Mouse (Mus musculus) cerebellum, adult 11-12 months (tissue): Measurements from ENCODE around the gene Tmem185b.

Experiments used
- DNase-seq: peaks from one replicate; pipeline ENCODE4 v3.0.0; 2022

Gene Tmem185b

DNA sequence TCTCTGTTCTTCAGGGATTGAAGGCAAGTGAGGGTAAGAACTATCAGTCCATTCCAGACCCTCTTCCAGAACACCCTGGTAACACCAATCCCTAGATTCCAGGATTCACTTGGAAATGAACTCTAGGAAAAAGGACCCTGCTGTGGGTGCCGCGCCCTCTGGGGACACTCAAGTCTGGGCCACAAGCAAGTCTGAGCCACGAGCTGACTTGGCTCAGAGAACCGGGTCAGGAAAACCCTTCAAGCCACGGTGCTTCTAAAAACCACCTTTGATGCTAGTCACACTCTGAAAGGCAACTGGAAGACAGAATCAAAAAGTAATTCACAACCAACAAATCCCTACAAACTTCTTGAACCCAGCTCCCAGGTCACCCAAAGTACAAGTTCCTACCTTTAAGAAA is 22.2 kb upstream of the Tmem185b start:
- DNase-seq, result peak; percentile 36

- DNase-seq, result peak; percentile 98
Measured at GRCm38 (mm10) chr1:119504260-119505062, 21.5 kb upstream of the Tmem185b start, which contains the start of gene Ralb. Gene Ralb (minus strand): TSS chr1:119504794.

- no peak for DNase-seq
Measured at GRCm38 (mm10) chr1:119505951-119506350, 20.0 kb upstream of the Tmem185b start.

DNA sequence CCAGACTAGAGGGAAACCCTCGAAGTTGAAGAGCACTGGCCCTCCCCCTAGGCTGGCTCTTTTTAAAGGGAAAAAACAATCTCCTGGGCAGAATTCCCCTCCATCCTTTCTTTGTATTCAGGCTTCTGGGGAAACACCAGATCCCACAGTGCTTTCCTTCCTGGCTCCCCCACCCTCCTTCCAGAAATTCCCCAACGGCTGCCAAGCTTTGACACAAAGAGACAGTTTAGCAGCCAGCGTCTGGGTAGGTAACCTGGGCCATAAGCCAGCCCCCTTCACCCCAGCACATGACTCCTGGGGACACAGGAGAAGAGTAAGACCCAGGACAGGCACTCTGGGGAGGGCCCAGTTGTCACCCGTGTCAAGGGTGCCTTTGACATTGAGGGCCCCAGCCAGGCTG is 17.4 kb upstream of the Tmem185b start:
- DNase-seq, result no peak

- DNase-seq, result no peak
Measured at GRCm38 (mm10) chr1:119509474-119509873, 16.5 kb upstream of the Tmem185b start.

DNA sequence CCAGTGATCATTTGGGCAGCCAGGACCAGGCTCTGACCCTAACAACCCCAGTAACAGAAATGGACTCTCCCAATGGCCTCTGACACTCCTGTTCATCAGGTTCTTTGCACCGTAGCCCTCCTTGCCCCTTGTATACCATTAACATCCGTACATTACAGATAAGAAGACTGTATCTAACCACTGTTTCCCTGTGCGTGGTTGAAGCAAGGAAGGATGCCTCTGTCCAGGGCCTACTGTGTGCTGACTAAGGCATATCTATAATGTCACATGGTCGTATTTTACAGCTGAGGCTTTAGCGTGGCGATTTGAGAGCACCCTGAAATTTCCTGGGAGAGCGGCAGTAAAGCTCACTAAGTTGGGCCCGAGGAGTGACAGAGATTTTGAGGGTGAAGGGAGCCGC is 15.6 kb upstream of the Tmem185b start:
- DNase-seq, result no peak

DNA sequence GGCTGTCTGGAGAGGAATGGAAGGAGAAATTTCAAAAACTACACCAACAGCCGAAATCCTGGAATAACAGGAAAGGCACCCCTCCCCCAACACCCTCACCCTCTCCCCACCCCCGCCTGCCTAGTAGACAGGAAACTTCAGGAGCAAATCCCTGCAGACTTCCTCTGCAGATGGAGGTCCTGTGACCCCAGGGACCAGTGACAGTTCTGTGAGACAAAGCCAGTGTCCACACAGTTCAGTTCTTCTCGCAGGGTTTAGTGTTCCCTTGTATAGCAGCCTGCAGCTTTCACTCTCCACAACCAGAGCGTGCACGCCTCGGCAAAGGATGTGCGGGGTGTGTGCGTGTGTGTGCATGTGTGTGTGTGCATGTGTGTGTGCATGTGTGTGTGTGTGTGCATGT is 15.1 kb upstream of the Tmem185b start:
- DNase-seq, result no peak

GRCm38 (mm10) chr1:119518060-119518459 is 7.9 kb upstream of the Tmem185b start:
- no peak for DNase-seq

DNA sequence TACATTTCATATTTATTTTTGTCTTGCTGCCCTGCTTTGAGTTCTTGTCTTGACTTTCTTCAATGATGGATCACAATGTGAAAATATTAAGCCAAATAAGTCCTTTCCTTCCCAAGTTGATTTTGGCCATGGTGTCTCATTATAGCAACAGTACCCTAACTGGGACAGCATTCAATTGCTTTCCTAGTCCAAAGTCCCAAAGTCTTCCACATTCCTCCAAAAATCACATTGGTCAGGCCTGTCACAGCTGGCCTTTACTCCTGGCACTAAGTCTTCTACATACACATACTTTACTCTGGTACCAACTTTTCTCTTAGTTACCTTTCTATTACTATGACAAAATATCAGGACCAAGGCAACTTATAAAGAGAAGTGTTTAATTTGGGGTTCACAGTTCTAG is 7.2 kb upstream of the Tmem185b start:
- no peak for DNase-seq

GRCm38 (mm10) chr1:119519286-119519685 is 6.7 kb upstream of the Tmem185b start:
- DNase-seq, result no peak

GRCm38 (mm10) chr1:119521029-119521428 is 4.9 kb upstream of the Tmem185b start:
- DNase-seq, result no peak

- DNase-seq, result no peak
Measured at GRCm38 (mm10) chr1:119521681-119522080, 4.3 kb upstream of the Tmem185b start.

DNA sequence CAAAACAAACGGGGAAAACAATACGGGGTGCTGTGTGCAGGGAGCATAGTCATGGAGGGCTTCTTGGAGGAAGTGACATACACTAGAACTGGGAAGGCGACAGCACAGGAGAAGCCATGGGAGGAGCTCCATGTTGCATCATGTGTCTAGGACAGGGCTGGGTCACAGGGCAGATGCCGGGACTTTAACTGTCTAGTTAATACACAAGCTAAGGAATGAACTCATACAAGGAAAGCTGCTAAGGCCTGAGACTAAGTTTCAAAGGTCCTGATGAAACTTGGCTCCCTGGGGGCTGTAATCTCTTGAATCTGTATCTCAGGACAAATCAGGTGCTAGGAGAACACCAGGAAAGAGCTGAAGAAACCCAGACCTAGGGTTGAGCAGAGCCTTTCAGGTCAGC is 3.2 kb upstream of the Tmem185b start:
- DNase-seq, result no peak

- DNase-seq, result no peak
Measured at GRCm38 (mm10) chr1:119523369-119523768, 2.6 kb upstream of the Tmem185b start.

DNA sequence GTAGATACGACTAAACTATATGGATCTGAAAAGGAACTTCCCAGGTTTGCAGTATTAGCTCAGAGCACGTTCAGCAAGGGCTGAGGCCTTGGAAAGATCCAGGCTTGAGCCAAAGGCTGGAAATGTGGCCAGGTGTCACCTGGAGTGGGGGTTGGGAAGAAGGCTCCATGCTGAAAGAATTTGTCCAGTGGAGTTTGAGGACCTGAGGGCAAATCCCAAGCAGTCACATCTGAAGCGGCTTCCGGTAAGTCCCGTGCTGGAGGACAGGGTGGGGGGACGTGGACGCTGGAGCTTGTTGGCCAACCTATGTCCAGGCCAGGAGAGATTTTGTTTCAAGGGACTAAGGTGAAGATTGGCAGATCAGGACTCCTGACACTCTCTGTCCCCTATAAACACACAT is 2.1 kb upstream of the Tmem185b start:
- DNase-seq, result no peak

DNA sequence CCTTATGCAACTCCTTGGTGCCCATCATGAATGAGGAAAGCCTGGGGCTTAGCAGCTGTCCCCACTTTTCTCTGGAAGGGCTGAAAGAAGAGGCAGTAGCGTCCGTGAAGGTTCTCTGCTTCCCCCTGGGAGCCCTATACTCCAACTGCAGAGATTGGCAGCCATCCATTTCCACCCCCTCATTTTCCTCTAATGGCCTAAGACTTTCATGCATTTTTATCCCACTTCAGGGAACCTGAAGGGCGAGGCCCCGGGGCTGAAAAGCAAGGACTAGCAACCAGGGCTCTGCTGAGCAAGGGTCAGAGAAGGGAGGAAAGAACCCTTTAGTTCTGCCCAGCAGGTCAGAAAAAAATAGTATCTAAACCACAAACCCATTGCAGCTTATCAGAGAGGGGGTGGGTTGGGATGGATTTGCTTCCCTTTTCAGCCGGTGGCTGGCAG is 936 bp upstream of the Tmem185b start:
- peak; percentile 46 for DNase-seq

GRCm38 (mm10) chr1:119530941-119531340 is 5.0 kb downstream of the Tmem185b start:
- DNase-seq, result no peak

DNA sequence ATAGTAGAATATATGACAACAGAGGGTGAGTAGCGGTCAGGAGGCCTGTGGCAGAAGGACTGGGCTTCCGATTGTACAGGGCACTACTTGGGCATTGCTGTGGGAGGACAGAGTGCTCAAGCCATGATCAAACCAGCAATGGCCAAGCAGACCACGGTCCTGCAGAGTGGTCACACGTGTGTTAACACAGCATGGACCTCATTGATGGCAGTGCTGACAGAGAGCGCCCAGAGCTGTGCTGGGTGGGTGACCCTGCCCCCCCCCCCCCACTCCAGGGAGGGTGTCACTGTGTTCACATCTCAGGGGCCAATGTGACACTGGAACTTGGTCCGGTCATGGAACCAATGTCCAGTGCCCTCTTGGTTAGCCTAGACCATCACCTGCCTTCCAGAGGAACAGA is 6.2 kb downstream of the Tmem185b start:
- DNase-seq, result no peak

GRCm38 (mm10) chr1:119533093-119533805 is 7.3 kb downstream of the Tmem185b start:
- no peak for DNase-seq

DNA sequence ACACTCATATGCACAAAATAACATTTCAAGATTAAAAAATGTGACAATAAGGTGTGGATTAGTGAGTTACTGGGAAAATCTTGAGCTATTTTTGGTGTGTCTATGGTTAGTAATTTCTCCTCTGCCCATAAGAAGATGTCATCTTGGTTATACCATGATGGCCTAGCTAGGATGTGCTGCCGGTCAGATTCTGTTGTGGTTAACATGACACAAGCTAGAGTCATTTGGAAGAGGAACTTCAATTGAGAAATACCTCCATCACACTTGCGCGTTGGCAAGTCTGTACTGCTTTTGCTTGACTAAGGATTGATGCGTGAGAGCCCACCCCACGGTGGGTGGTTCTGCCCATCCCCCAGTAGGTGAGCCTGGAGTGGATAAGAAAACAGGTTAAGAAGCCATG is 8.4 kb downstream of the Tmem185b start:
- no peak for DNase-seq

DNA sequence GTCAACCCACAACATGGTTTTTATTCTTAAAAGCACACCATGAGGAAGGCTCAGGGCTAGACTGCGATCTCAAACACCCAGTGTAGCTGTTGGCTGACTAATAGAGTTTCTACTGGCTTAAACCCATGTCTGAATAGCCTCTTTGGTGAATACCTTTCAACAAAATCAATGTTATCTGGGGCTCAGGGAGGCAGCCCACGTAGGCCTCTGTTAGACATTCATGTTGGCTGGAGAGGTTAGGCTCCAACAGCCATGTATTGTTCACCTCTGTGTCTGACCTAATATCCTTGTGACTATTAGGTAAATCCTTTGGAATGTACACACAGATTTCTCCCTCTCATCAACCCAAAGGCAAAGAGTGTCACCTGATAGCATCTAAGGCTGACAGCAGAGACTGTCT is 10.2 kb downstream of the Tmem185b start:
- DNase-seq, result no peak

GRCm38 (mm10) chr1:119537651-119538050 is 11.7 kb downstream of the Tmem185b start:
- no peak for DNase-seq

DNA sequence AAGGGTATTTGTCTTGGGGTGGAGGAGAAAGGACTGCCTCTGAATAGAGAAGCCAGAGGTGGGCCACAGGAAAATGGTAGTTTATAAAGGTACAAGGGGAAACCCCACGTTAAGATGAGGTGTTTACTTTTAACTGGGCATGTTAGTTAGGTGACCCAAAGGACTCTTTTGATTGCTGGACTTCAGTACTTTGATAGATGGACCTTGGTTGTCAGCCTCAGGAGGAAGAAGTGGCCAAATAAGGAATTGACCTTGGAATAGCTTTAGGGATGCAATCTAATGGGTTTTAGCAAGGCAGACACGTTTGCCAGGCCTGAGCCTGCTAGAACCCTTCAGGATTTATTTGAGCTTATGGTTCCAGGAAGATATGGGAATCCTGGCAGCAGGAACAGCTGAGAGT is 13.3 kb downstream of the Tmem185b start:
- DNase-seq, result no peak

DNA sequence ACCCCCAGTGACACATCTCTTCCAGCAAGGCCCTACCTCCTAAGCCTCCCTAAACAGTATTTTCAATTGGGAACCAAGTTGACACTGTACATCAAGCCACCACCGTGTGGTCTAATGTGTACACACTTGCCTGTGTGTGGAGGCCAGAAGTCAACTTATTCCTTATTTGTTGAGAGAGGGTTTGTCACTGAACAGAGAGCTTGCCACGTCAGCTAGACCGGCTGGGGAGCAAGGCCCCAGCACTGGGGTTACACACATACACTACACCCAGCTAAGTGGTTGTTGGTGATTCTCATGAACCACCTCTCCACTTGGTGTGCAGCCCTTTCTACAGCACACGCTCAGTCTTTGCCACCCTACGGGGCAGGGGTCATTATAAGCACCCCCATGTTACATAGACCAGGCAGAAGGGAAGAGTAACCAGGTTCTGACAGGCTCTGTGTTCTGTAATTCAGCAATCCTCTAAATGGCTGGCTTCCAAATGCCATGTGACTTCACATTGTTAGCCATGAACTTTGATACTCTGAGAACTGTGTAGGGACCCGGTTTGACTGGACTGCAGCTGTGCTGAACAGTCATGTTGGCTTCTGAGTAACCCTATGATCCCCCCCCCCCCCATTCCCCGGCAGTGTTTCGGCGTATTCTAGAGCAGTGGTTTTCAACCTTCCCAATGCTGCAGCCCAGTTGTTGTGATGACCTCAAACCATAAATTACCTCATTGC is 15.0 kb downstream of the Tmem185b start:
- no peak for DNase-seq
